Mouse (Mus musculus): ENCODE data around the gene Smim14. TPM values are rescaled to one million over a fixed set of nuclear protein-coding genes. Genes with fewer than 3 reads are reported as not detected.

The Smim14 gene
- polyA plus RNA-seq, 1 experiment from 2014 or later: 111 TPM

GRCm38 (mm10) chr5:65535457-65536067 is 1.4 kb downstream of the Smim14 start:
- no peaks in the 10 kb centered on the region for H3K9me3 ChIP-seq (ENCODE audit: control insufficient read depth, low read length)
- H3K27me3 ChIP-seq (replicated peaks; ENCODE audit: control insufficient read depth, insufficient read depth, low read length): no peaks in the 10 kb centered on the region
- H3K4me3 ChIP-seq (ENCODE audit: low read depth, low read length): no peak overlapping the region
- peaks cover 8% of the 10 kb centered on the region for H3K4me1 ChIP-seq (replicated peaks; ENCODE audit: control insufficient read depth, insufficient read depth, low read length)
- no peak overlapping the region for H3K27ac ChIP-seq (ENCODE audit: low read depth)
- H3K36me3 ChIP-seq (ENCODE audit: control insufficient read depth, insufficient read depth, low read length): no peaks in the 10 kb centered on the region; the same call in 1 of the 2 replicates
- no peak for ATAC-seq (replicated peaks; ENCODE audit: low FRiP score, low TSS enrichment, low read depth)
- 69% methylated on average over 5 of the region's 5 CpGs for WGBS
- H3K4me2 ChIP-seq (ENCODE audit: low read length): no peak overlapping the region
- DNase-seq (ENCODE audit: low spot score): no peak
- H3K9ac ChIP-seq (ENCODE audit: low read length): no peak overlapping the region

- ATAC-seq (replicated peaks; ENCODE audit: low FRiP score, low TSS enrichment, low read depth): no peak
- Histone ChIP-seq H3K9me3 (ENCODE audit: control insufficient read depth, low read length) (no peaks in the 10 kb centered on the region), H3K4me1 (replicated peaks; ENCODE audit: control insufficient read depth, insufficient read depth, low read length) (peaks cover 8% of the 10 kb centered on the region), H3K27ac (ENCODE audit: low read depth) (no peak overlapping the region), H3K9ac (ENCODE audit: low read length) (no peak overlapping the region), H3K36me3 (ENCODE audit: control insufficient read depth, insufficient read depth, low read length) (no peaks in the 10 kb centered on the region; the same call in 1 of the 2 replicates), H3K4me2 (ENCODE audit: low read length) (no peak overlapping the region), H3K27me3 (replicated peaks; ENCODE audit: control insufficient read depth, insufficient read depth, low read length) (no peaks in the 10 kb centered on the region), H3K4me3 (ENCODE audit: low read depth, low read length) (no peak overlapping the region)
- DNase-seq (ENCODE audit: low spot score): no peak
- WGBS: 74% methylated on average over 4 of the region's 4 CpGs
Measured at GRCm38 (mm10) chr5:65534496-65534895, 2.5 kb downstream of the Smim14 start.

- Histone ChIP-seq H3K9ac (ENCODE audit: low read length) (no peak overlapping the region), H3K9me3 (ENCODE audit: control insufficient read depth, low read length) (no peaks in the 10 kb centered on the region), H3K36me3 (ENCODE audit: control insufficient read depth, insufficient read depth, low read length) (no peaks in the 10 kb centered on the region), H3K27ac (ENCODE audit: low read depth) (no peak overlapping the region), H3K4me3 (ENCODE audit: low read depth, low read length) (no peak overlapping the region), H3K4me2 (ENCODE audit: low read length) (no peak overlapping the region), H3K27me3 (replicated peaks; ENCODE audit: control insufficient read depth, insufficient read depth, low read length) (no peaks in the 10 kb centered on the region), H3K4me1 (replicated peaks; ENCODE audit: control insufficient read depth, insufficient read depth, low read length) (peaks cover 3% of the 10 kb centered on the region; the same call in 1 of the 2 replicates)
- DNase-seq (ENCODE audit: low spot score) (no peak), ATAC-seq (replicated peaks; ENCODE audit: low FRiP score, low TSS enrichment, low read depth) (no peak)
- WGBS: 79% methylated on average over 3 of the region's 3 CpGs
Measured at GRCm38 (mm10) chr5:65531283-65531682, 5.7 kb downstream of the Smim14 start.

- Histone ChIP-seq H3K4me1 (replicated peaks; ENCODE audit: control insufficient read depth, insufficient read depth, low read length) (no peaks in the 10 kb centered on the region), H3K9ac (ENCODE audit: low read length) (no peak overlapping the region), H3K27me3 (replicated peaks; ENCODE audit: control insufficient read depth, insufficient read depth, low read length) (no peaks in the 10 kb centered on the region), H3K27ac (ENCODE audit: low read depth) (no peak overlapping the region), H3K4me3 (ENCODE audit: low read depth, low read length) (no peak overlapping the region), H3K36me3 (ENCODE audit: control insufficient read depth, insufficient read depth, low read length) (no peaks in the 10 kb centered on the region), H3K9me3 (ENCODE audit: control insufficient read depth, low read length) (no peaks in the 10 kb centered on the region), H3K4me2 (ENCODE audit: low read length) (no peak overlapping the region)
- ATAC-seq (replicated peaks; ENCODE audit: low FRiP score, low TSS enrichment, low read depth): no peak; the same call in 1 of the 2 replicates
- 19% methylated on average over 8 of the region's 8 CpGs for WGBS
- no peak for DNase-seq (ENCODE audit: low spot score)
Measured at GRCm38 (mm10) chr5:65525674-65526443, 11.1 kb downstream of the Smim14 start.

GRCm38 (mm10) chr5:65524831-65525230 is 12.2 kb downstream of the Smim14 start:
- Histone ChIP-seq H3K9me3 (ENCODE audit: control insufficient read depth, low read length) (no peaks in the 10 kb centered on the region), H3K4me2 (ENCODE audit: low read length) (no peak overlapping the region), H3K36me3 (ENCODE audit: control insufficient read depth, insufficient read depth, low read length) (no peaks in the 10 kb centered on the region), H3K27ac (ENCODE audit: low read depth) (no peak overlapping the region), H3K9ac (ENCODE audit: low read length) (no peak overlapping the region), H3K4me1 (replicated peaks; ENCODE audit: control insufficient read depth, insufficient read depth, low read length) (no peaks in the 10 kb centered on the region), H3K27me3 (replicated peaks; ENCODE audit: control insufficient read depth, insufficient read depth, low read length) (no peaks in the 10 kb centered on the region), H3K4me3 (ENCODE audit: low read depth, low read length) (no peak overlapping the region)
- no peak for DNase-seq (ENCODE audit: low spot score)
- 77% methylated on average over 4 of the region's 4 CpGs for WGBS
- no peak for ATAC-seq (replicated peaks; ENCODE audit: low FRiP score, low TSS enrichment, low read depth)

- Histone ChIP-seq H3K36me3 (ENCODE audit: control insufficient read depth, insufficient read depth, low read length) (no peaks in the 10 kb centered on the region), H3K9me3 (ENCODE audit: control insufficient read depth, low read length) (0 out of 2 replicates have a peak, but pooled peaks cover 2% of the 10 kb centered on the region), H3K4me3 (ENCODE audit: low read depth, low read length) (no peak overlapping the region), H3K27ac (ENCODE audit: low read depth) (no peak overlapping the region), H3K27me3 (replicated peaks; ENCODE audit: control insufficient read depth, insufficient read depth, low read length) (no peaks in the 10 kb centered on the region), H3K9ac (ENCODE audit: low read length) (no peak overlapping the region), H3K4me1 (replicated peaks; ENCODE audit: control insufficient read depth, insufficient read depth, low read length) (no peaks in the 10 kb centered on the region), H3K4me2 (ENCODE audit: low read length) (no peak overlapping the region)
- DNase-seq (ENCODE audit: low spot score): no peak
- WGBS: 83% methylated on average over 1 of the region's 1 CpGs
- ATAC-seq (replicated peaks; ENCODE audit: low FRiP score, low TSS enrichment, low read depth): no peak
Measured at GRCm38 (mm10) chr5:65521803-65522202, 15.2 kb downstream of the Smim14 start.

GRCm38 (mm10) chr5:65514635-65515278 is 22.2 kb downstream of the Smim14 start:
- Histone ChIP-seq H3K4me3 (ENCODE audit: low read depth, low read length) (no peak overlapping the region), H3K4me2 (ENCODE audit: low read length) (no peak overlapping the region), H3K4me1 (replicated peaks; ENCODE audit: control insufficient read depth, insufficient read depth, low read length) (no peaks in the 10 kb centered on the region), H3K9ac (ENCODE audit: low read length) (no peak overlapping the region), H3K27me3 (replicated peaks; ENCODE audit: control insufficient read depth, insufficient read depth, low read length) (no peaks in the 10 kb centered on the region), H3K36me3 (ENCODE audit: control insufficient read depth, insufficient read depth, low read length) (no peaks in the 10 kb centered on the region), H3K9me3 (ENCODE audit: control insufficient read depth, low read length) (0 out of 2 replicates have a peak, but pooled peaks cover 2% of the 10 kb centered on the region), H3K27ac (ENCODE audit: low read depth) (no peak overlapping the region)
- DNase-seq (ENCODE audit: low spot score): no peak
- 69% methylated on average over 5 of the region's 5 CpGs for WGBS
- ATAC-seq (replicated peaks; ENCODE audit: low FRiP score, low TSS enrichment, low read depth): no peak

- DNase-seq (ENCODE audit: low spot score): no peak
- H3K9me3 ChIP-seq (ENCODE audit: control insufficient read depth, low read length): 0 out of 2 replicates have a peak, but pooled peaks cover 2% of the 10 kb centered on the region
- no peak overlapping the region for H3K4me2 ChIP-seq (ENCODE audit: low read length)
- H3K4me3 ChIP-seq (ENCODE audit: low read depth, low read length): no peak overlapping the region
- WGBS: 69% methylated on average over 3 of the region's 3 CpGs
- no peak for ATAC-seq (replicated peaks; ENCODE audit: low FRiP score, low TSS enrichment, low read depth)
- H3K27ac ChIP-seq (ENCODE audit: low read depth): no peak overlapping the region
- no peaks in the 10 kb centered on the region for H3K27me3 ChIP-seq (replicated peaks; ENCODE audit: control insufficient read depth, insufficient read depth, low read length)
- no peaks in the 10 kb centered on the region for H3K36me3 ChIP-seq (ENCODE audit: control insufficient read depth, insufficient read depth, low read length)
- no peaks in the 10 kb centered on the region for H3K4me1 ChIP-seq (replicated peaks; ENCODE audit: control insufficient read depth, insufficient read depth, low read length)
- H3K9ac ChIP-seq (ENCODE audit: low read length): no peak overlapping the region
Measured at GRCm38 (mm10) chr5:65513506-65513905, 23.5 kb downstream of the Smim14 start.

Measured in intestine, embryonic 14.5 days (tissue).